Mouse (Mus musculus) small intestine, adult 2 months (tissue): ENCODE measurements around the gene Cnot8. TPM values are rescaled to one million over a fixed set of nuclear protein-coding genes. Genes with fewer than 3 reads are reported as not detected.
"Not testable (repeated sequence)": the region's sequence is repeated elsewhere in the genome, so short reads cannot be mapped to it uniquely, and the experiment has no call there.

Experiments
- H3K27ac ChIP-seq: fragments of 200-500 bp; 2 replicates; pipeline ENCODE4 v1.5.1; 2012; ENCODE audit warnings: low read depth, low read length, control low read depth, inconsistent platforms; ENCODE audit not compliant: insufficient read depth
- H3K27me3 ChIP-seq: fragments of 200-500 bp; 2 replicates; pipeline ENCODE4 v1.6.1; 2012; ENCODE audit warnings: mild to moderate bottlenecking, moderate library complexity, low read length, inconsistent platforms; ENCODE audit not compliant: control insufficient read depth, insufficient read depth
- H3K36me3 ChIP-seq: fragments of 200-500 bp; 2 replicates; pipeline ENCODE4 v1.6.1; 2012; ENCODE audit warnings: mild to moderate bottlenecking, low read length, control low read depth, inconsistent platforms; ENCODE audit not compliant: control insufficient read depth, insufficient read depth
- H3K4me1 ChIP-seq: fragments of 200-500 bp; 2 replicates; pipeline ENCODE4 v1.6.1; 2012; ENCODE audit warnings: low read length, inconsistent platforms, mixed read lengths; ENCODE audit not compliant: control insufficient read depth, insufficient read depth, insufficient read length
- H3K4me3 ChIP-seq: fragments of 200-500 bp; 2 replicates; pipeline ENCODE4 v1.5.1; 2012; ENCODE audit warnings: low read depth, mild to moderate bottlenecking, control low read depth, inconsistent platforms, low read length, moderate library complexity
- CTCF ChIP-seq: fragments of 200-500 bp; IDR thresholded peaks from 2 replicates; pipeline ENCODE4 v1.5.1; 2012; ENCODE audit warnings: low read depth, mild to moderate bottlenecking, control low read depth, inconsistent platforms, low read length, moderate library complexity, mixed read lengths; ENCODE audit not compliant: insufficient replicate concordance, insufficient read length; ENCODE audit errors: extremely low read depth
- POLR2A ChIP-seq: fragments of 200-500 bp; IDR thresholded peaks from 2 replicates; pipeline ENCODE4 v1.6.1; 2012; ENCODE audit warnings: low read depth, mild to moderate bottlenecking, control low read depth, inconsistent platforms, low read length, moderate library complexity
- WGBS: fragments of 180-500 bp; shearing (Covaris S2); methylation state at CpG from one replicate; pipeline ENCODE4 v1.1.7; 2018; 5-methylcytosine and 5-hydroxymethylcytosine counted together
- polyA plus RNA-seq: library from polyadenylated mRNA; depleted of rRNA; stranded (reverse); fragments of >200 nt; gene quantifications from 2 replicates; pipeline ENCODE4 v1.2.3, GENCODE M21; 2012

The Cnot8 gene
- polyA plus RNA-seq, 1 experiment, result 26.6 TPM

DNA sequence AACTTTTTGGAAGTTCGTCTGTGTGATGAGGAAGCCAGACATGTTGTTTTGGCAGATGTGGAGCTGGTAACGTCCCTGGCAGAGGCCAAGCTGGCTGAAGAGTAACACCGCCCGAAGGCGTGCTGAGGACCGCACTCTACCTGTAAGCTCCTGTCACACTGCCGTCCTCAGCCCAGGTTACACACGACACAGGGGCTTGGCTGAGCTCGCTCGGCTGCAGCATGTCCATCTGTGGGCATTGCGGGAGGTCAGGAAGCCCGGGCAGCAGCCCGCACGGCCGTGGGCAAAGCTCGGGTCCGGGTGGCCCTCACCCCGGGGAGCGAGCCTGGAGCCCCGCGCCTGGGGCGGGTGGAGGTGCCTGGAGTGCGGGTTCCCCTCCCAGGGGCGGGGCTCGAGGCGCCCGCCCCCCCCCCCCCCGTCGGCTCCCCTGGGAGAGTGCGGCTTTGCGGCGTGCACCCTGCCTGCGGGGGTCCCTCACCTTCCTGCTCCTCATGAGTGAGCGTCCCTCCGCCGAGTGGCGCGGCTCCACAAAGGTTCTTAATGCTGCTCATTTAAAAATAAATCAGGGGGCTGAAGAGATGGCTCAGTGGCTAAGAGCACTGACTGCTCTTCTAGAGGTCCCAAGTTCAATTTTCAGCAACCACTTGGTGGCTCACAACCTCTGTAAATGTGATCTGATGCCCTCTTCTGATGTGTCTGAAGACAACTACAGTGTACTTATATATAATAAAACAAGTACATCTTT, 6.2 kb upstream of the Cnot8 start:
- peak overlapping the region; percentile 41 for H3K4me3 ChIP-seq
- TF ChIP-seq POLR2A, result no peak
- TF ChIP-seq CTCF, result no peak
- no peaks in the 10 kb centered on the region for H3K27me3 ChIP-seq
- H3K36me3 ChIP-seq, result no peaks in the 10 kb centered on the region
- 3% methylated on average over 31 of the region's 38 CpGs for WGBS
- H3K27ac ChIP-seq, result no peak overlapping the region
- peaks cover 2% of the 10 kb centered on the region for H3K4me1 ChIP-seq

DNA sequence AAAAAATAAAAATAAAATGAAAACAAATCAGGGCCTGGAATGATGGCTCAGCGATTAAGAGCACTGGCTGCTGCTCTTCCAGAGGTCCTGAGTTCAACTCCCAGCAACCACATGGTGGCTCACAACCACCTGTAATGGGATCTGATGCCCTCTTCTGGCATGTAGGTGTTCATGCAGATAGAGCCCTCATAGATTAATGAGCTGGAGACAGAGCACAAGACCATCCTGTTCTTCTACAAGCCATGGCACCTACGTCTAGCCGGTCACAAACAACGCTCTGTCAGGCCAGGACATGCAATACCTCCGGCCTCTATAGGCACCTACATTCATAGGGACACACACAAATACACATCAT, 5.6 kb upstream of the Cnot8 start:
- not testable (repeated sequence) for H3K36me3 ChIP-seq, H3K4me1 ChIP-seq, H3K27ac ChIP-seq, H3K4me3 ChIP-seq, H3K27me3 ChIP-seq
- 79% methylated on average over 5 of the region's 5 CpGs for WGBS
- TF ChIP-seq CTCF, result peak; percentile 37; the same call in 1 of the 2 replicates

DNA sequence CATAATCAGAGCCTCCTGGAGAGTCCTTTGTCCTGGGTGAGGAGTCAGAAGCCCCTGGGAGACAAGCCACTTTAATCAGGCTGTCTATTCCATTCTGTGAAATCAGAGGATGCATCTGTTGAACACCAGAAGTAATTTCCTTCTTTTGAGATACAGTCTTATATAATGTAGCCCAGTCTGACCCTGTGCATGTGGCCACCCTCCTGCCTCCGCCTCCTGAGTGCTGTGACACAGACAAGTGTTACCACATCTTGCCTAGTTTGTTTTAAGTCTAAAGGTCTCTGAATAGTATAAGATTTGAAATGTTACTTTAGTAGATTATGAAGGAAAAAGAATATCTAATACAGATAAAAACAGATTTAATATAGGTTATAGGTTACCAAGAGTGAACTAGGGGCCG, 3.9 kb upstream of the Cnot8 start:
- H3K4me3 ChIP-seq, result no peak overlapping the region
- H3K36me3 ChIP-seq, result no peaks in the 10 kb centered on the region
- TF ChIP-seq CTCF (no peak), POLR2A (no peak)
- H3K27ac ChIP-seq, result no peak overlapping the region
- H3K27me3 ChIP-seq, result no peaks in the 10 kb centered on the region
- H3K4me1 ChIP-seq, result peaks cover 7% of the 10 kb centered on the region
- WGBS, result 95% methylated on average over 2 of the region's 2 CpGs

DNA sequence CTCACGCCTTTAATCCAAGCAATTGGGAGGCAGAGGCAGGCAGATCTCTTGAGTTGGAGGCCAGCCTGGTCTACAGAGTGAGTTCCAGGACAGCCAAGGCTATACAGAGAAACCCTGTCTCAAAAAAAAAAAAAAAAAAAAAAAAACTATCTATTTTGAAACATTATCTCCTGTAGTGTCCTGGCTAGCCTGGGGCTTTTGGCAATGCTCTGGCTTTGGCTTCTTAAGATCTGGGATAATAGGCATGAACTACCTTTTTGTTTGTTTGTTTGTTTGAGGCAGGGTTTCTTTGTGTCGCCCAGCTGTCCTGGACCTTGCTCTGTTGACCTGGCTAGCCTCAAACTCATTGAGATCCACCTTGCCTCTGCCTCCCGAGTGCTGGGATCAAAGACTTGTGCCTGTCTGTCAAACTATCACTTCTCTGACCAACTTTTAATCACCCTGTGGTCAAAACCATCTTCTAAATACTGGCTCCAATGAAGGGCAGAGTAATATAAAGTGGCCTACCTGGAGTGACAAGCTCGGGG, 2.7 kb upstream of the Cnot8 start:
- 78% methylated on average over 4 of the region's 4 CpGs for WGBS
- TF ChIP-seq POLR2A, result no peak
- no peak for TF ChIP-seq CTCF
- H3K4me3 ChIP-seq, result no peak overlapping the region
- peaks cover 8% of the 10 kb centered on the region for H3K4me1 ChIP-seq
- H3K27me3 ChIP-seq, result no peaks in the 10 kb centered on the region
- no peaks in the 10 kb centered on the region for H3K36me3 ChIP-seq
- H3K27ac ChIP-seq, result no peak overlapping the region

GRCm38 (mm10) chr11:58102146-58102545, 1.8 kb upstream of the Cnot8 start:
- Histone ChIP-seq H3K27ac (no peak overlapping the region), H3K27me3 (no peaks in the 10 kb centered on the region), H3K4me3 (no peak overlapping the region), H3K4me1 (peaks cover 8% of the 10 kb centered on the region), H3K36me3 (no peaks in the 10 kb centered on the region)
- WGBS, result 77% methylated on average over 3 of the region's 3 CpGs
- TF ChIP-seq POLR2A, result no peak

DNA sequence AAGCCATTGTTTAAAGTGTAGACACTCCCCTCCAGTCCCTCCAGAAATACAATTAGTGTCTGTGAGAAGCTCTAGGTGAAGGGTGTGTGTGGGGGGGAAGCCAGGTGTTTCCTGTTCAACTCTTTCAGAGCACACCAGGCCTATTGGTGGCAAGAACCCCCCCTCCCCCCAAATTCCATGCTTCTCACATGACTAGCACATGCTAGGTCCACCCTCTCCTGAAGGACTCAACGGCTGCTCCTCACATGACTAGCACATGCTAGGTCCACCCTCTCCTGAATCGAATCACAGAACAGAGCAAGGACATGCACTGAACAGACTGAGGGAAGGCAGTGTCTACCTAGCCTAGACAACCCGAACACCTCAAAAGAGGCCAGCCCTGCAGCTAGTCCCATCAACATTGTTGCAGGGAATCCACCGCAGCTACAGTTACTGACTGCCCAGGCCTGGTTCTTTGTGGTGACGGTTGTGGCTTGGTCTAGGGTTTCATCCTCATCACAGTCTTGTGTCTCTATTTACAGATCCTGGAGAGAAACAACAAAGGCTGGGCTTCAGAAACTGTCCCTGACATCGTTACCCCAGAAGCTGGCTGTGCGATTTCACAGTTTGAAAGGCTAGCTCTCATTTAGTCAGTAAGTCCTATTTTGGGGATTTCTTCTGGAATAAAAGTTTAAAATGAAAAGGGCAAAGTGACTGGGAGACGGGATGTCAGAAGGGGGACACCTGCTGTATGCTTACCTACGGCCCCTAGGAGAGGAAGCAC, 1.2 kb upstream of the Cnot8 start:
- H3K27ac ChIP-seq, result peak overlapping the region; percentile 61
- H3K36me3 ChIP-seq, result no peaks in the 10 kb centered on the region
- WGBS, result 84% methylated on average over 9 of the region's 9 CpGs
- TF ChIP-seq POLR2A (no peak), CTCF (no peak)
- H3K4me3 ChIP-seq, result no peak overlapping the region
- peaks cover 8% of the 10 kb centered on the region for H3K4me1 ChIP-seq
- no peaks in the 10 kb centered on the region for H3K27me3 ChIP-seq

DNA sequence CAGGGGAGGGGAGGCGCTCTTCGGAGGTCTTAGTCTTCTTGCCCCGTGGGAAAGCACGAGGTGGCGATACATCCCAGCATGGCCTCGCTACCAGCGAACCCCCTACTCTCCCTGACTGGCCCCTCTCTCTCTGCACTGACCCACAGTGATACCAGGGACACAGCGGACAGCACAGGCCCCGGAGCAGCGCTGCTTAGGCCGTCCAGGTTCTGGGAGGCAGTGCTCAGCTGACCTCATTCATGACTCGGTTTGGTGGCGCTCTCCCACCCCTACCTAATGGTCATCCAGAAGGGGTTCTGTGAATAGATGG, 654 bp upstream of the Cnot8 start:
- 73% methylated on average over 13 of the region's 13 CpGs for WGBS
- no peaks in the 10 kb centered on the region for H3K27me3 ChIP-seq
- no peaks in the 10 kb centered on the region for H3K36me3 ChIP-seq
- H3K4me3 ChIP-seq, result peak overlapping the region; percentile 48
- H3K4me1 ChIP-seq, result peaks cover 8% of the 10 kb centered on the region
- TF ChIP-seq CTCF (no peak), POLR2A (no peak)
- H3K27ac ChIP-seq, result peak overlapping the region; percentile 61
